Mouse (Mus musculus): ENCODE measurements around the gene Zfp207.
"Not testable (repeated sequence)": the region's sequence is repeated elsewhere in the genome, so short reads cannot be mapped to it uniquely, and the experiment has no call there.

DNA sequence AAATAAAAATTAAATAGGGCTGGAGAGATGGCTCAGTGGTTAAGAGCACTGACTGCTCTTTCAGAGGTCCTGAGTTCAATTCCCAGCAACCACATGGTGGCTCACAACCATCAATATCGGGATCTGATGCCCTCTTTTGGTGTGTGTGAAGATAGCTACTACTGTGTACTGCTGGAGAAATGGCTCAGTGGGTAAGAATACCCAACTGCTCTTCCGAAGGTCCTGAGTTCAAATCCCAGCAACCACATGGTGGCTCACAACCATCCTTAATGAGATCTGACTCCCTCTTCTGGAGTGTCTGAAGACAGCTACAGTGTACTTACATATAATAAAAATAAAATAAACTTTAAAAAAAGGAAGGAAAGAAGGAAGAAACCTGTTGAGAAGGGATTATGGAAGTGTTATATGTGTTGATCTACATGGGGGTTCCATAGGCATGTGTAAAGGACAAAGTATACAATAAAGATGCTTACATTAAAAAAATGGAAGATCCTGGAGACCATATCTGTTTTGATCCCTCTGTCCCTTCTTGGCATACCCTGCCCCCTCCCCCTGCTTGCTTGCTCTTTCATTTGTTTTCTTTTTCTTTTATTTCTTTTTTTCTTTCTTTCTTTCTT lies 4.5 kb upstream of the Zfp207 start:
- not testable (repeated sequence) for TF ChIP-seq GATA1 (IDR thresholded peaks at IDR 0.05; ENCODE audit: borderline replicate concordance, low read length); POLR2AphosphoS5 (IDR thresholded peaks at IDR 0.05; ENCODE audit: insufficient replicate concordance, low read depth, low read length); CTCF (IDR thresholded peaks at IDR 0.05; ENCODE audit: low read depth, low read length)
